Mouse (Mus musculus) cerebellum, adult 9-11 months (tissue): ENCODE data around the gene Ddi2.

ENCODE experiments used
- DNase-seq: peaks from one replicate; pipeline ENCODE4 v3.0.0; 2022

Ddi2 gene

GRCm38 (mm10) chr4:141741856-141742255 lies 18.6 kb upstream of the Ddi2 start:
- DNase-seq = no peak

DNA sequence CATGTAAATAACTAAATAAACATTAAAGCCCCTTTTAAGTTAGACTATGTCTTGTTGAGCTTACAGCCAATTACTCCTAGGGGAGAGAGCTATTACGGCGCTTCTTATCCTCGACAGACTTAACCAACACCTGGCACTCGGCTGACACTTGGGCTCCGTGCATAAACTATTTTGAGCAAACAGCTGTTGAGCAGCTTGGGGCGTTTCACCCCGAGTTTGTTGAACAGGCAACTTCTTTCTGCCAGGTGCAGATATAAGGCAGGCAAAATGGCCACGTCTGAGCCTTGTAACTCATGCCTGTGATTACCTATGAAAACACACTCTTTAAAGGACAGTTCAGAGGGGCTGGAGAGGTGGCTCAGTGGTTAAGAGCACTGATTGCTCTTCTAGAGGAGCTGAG lies 14.8 kb upstream of the Ddi2 start:
- DNase-seq = no peak

DNA sequence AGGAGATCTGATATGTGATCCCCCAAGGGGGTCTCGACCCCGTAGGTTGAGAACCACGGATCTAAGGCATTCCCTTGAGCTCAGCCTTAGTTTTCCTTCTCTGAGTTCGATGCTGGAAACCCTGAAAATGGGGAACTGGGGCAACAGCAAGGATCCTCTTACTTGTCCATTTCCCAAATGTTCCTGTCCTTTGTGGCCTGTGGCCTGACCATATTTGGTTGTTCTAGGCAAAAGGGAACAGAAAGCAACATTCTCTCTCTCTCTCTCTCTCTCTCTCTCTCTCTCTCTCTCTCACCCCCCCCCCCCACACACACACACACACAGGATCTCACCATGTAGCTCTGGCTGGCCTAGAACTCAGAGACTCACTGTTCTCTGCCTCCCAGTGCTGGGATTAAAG lies 13.6 kb upstream of the Ddi2 start:
- no peak for DNase-seq

DNA sequence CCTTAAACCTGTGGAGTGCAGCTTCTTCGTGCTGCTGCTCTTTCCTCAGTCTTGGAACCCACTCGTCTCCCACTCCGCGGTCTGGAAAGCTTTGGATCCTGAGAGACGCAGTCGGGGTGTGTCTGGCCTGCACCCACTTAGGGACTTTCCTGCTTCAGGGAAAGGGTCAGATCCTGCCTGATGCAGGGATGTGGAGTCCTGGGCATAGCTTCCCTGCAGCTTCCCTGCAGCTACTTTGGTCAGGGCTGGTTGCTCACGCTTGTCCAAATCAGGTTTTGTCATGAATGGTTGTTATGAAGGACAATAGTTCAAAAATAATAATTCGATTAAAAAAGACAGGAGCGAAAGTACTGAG lies 12.0 kb upstream of the Ddi2 start:
- no peak for DNase-seq

- DNase-seq = peak; percentile 93
These were observed 11.4 kb upstream of the Ddi2 start for GRCm38 (mm10) chr4:141734446-141735205.

DNA sequence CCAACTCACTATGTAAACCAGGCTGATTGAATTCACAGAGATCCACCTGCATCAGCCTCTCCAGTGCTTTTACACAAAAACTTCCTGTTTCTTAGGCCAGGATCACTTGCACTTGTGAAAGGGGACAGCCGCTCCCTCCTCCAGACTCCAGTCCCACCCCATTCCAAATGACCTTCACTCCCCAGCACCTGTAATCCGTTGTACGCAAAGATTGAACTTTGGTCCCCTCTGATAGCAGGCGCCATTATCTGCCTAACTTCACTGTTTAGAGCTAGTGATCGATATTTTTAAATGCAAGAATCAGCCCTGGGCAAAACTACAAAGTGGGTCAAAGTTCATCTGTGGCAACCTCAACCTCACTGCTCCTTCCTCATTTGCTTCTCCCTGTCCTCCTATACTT lies 8.5 kb upstream of the Ddi2 start:
- DNase-seq = no peak

DNA sequence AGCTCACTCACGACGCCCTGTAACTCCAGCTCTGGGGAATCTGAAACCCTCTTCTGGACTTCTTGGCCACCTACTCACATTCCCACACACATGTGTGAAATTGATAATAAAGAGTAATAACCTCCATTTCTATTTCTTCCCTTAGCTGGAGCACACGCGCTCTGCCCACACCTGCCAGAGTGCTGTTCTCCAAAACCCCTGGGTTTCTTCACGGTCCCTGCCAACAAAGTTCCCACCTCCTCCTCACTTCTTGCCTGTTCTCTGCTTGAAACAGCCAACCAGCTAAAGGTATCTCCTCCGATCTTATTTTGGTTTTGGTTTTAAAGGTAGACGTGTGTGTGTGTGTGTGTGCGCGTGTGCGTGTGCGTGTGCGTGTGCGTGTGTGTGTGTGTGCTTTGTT lies 7.2 kb upstream of the Ddi2 start:
- DNase-seq = no peak

DNA sequence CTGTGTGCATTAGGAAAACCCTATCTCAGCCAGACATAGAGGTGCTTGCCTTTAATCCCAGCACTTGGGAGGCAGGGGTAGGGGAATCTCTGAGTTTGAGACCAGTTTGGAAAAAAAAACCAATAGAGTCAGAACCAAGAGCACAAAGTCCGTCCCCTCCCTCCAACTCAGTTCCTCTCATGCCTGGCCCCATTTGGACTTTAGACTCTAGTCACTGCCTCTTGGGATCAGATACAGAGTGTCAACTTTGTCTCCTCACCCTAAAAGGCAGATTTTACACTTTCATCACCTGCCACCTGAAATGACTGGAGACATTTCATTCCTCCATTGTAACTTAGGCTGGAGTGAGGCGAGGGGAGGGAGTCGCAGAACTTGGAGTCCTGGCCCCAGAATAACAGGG lies 6.0 kb upstream of the Ddi2 start:
- no peak for DNase-seq

DNA sequence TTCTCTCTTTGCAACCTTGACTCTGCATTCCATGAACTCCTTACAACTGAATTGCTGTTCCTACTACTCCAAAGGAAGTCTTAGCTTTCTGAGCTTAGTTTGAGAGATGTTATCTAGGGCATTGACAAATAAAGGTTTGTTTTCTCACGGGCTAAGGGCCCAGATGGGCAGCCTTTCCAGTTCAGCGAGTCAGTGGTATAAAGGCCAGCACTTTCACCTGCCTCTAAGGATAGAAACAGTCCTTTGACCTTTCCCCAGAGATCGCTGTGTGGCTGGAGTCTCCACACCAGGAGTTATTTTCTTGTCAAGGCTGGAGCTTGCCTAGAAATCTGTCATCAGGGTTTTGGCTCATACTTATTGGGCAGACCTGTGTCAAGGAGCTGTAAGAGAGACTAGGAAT lies 2.5 kb upstream of the Ddi2 start:
- DNase-seq = no peak

GRCm38 (mm10) chr4:141725277-141725676 lies 2.1 kb upstream of the Ddi2 start:
- DNase-seq = no peak

- no peak for DNase-seq
These were observed 1.4 kb upstream of the Ddi2 start for GRCm38 (mm10) chr4:141724594-141724993.

GRCm38 (mm10) chr4:141723673-141724068 lies 452 bp upstream of the Ddi2 start:
- no peak for DNase-seq

- DNase-seq = no peak
These were observed 1.3 kb downstream of the Ddi2 start for GRCm38 (mm10) chr4:141721961-141722360.

GRCm38 (mm10) chr4:141720761-141721523 lies 2.3 kb downstream of the Ddi2 start:
- DNase-seq = no peak

DNA sequence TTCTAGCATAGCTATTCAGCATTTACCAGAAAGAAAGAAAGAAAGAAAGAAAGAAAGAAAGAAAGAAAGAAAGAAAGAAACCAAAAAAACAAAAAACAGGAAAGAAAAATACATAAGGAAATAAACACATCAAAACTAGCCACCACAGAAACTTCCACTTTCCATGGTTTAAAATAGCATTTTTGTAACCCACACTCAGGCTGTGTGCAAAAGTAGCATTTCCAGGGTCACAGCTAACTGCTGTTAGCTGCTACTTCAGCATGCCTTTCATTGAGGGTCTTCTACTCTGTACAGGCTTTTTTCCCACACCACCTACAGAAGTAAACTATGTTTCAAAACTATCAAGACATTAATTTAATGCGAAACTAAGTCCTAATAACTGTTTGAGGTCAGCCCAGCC lies 3.9 kb downstream of the Ddi2 start:
- DNase-seq = no peak

GRCm38 (mm10) chr4:141717633-141718032 lies 5.6 kb downstream of the Ddi2 start:
- DNase-seq = no peak

DNA sequence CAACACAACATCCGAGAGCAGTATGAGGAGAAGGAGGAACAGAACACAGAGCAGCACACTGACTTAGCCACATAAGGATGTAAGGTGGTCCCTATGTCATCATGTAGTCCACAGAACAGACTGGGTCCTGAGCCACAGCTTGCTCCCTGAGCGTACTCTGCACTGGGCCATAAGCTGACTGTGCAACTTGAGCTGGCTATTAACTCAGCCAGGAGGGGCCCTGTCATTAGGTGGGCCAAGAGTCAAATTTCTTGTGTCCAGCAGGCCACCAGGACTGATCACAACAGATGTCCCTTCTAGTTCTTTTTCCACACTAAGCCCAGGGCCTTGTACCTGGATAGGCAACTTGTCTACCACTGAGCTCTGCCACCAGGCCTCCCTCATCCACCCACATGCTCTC lies 8.2 kb downstream of the Ddi2 start:
- DNase-seq = no peak

DNA sequence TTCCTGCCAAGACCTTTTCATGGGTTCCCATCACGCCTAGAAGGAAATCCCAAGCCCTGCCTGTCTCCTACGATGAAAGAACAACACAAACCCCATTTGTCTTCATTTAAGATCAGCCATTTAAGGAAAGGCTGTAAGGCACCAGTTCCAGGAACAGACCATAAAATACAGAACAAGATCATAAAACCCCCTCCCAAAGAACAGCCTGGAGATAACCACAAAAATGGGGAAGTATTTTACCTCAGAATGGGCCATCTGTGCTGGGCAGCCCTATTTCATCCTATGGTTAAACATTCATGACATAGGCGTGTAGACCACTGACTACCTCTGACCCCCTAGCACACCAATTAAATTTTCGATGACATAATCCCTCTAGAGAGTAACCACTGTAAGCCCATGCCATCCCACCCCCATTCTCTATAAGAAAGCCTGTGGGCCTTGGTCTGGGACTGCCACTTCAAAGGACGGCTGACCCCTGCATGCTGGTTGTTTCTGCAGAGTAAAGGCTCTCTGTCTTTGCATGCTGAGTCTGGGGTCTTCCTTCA lies 9.5 kb downstream of the Ddi2 start:
- no peak for DNase-seq

GRCm38 (mm10) chr4:141711250-141711649 lies 12.0 kb downstream of the Ddi2 start:
- no peak for DNase-seq

DNA sequence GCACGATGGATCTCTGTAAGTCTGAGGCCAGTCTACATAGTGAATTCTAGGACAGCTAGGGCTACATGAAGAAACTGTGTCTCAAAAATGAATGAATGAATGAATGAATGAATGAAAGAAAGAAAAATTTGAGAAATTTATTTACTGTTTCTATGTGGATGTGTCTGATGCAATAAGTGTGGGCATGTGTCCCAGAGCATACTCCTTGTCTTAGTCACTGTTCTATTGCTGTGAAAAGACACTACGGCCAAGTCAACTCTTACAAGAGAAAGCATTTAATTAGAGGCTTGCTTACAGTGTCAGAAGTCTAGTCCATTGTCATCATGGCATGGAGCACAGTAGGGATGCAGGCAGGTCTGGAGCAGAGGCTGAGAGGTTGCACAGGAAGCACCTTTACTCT lies 14.2 kb downstream of the Ddi2 start:
- no peak for DNase-seq

DNA sequence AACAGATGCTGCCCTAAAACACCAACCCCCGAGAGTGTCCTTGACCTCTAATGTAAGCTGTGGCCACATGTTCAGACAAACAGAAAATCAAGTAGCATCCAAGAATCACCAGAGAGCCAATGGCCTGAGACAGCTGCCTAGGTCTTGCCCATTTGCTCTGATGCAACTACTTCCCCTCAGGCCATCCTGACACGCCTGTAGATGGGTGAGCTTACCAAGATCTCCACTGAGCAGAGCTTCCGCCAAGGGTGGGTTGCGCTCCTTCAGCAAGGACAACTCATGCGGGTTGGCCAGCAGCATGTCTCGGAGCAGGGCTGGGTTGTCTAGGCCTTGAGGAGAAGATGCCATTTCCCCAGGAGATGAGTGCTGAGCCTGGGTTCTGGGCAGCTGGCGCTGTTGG lies 15.2 kb downstream of the Ddi2 start:
- no peak for DNase-seq

- no peak for DNase-seq
These were observed 17.9 kb downstream of the Ddi2 start for GRCm38 (mm10) chr4:141705331-141705730.

DNA sequence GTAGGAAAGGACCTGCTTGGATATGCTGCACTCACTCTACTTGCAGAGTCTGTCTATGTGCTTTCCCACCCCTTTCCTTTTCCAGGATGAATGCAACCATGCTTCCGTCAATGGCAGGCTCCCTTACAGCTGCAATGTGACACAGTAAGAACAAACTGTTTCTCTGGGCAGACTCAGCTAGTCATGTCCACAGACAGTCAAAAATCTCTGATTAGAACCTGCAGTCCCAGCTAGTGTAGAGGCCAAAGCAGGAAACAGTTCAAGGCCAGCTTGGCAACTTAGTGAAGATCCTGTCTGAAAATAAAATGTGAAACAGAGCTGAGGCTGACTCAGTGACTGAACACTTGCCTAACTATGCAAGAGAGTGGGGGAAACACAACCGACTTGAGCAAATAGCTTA lies 18.6 kb downstream of the Ddi2 start:
- DNase-seq = no peak

DNA sequence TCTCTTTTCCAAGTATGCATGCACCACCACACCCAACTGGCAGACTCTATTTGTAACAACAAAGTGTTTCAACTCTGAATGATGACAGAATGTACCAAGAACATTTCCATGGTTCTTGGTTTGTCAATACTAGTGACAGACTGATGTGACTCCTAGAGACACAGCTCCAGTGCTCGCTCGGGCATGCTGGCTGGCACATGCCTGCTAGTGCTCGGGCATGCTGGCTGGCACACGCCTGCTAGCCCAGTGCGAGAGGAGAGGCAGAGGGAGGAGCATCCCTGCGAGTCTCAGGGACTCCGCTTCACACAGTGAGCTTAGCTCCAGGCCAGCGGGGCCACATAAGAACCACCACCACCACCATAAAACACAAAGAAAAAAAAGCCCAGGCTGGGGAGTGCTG lies 28.5 kb downstream of the Ddi2 start:
- DNase-seq = no peak

- no peak for DNase-seq
These were observed 34.7 kb downstream of the Ddi2 start for GRCm38 (mm10) chr4:141688505-141688904.
